Mouse (Mus musculus) left cerebral cortex, postnatal 14 days (tissue): ENCODE data around the gene Sox2. TPM values are rescaled to one million over a fixed set of nuclear protein-coding genes. Genes with fewer than 3 reads are reported as not detected.

Source experiments
- DNase-seq, 2 experiments: peaks; one replicate each; pipeline ENCODE4 v3.0.0; 2021 to 2022; ENCODE audit warnings: low spot score in 2 of 2, mixed read lengths in 1 of 2
- intact Hi-C: fragments of 180-260 bp; cut with DNase I; formaldehyde crosslinking; loops from one replicate; pipeline ENCODE4 v1.15.1; 2025
- microRNA-seq, 2 experiments: library from miRNA; unstranded; fragments of <30 nt; microRNA quantifications; one replicate each; pipeline ENCODE4 v1.2.0; 2022
- total RNA-seq, 2 experiments: library from RNA; stranded (reverse); gene quantifications; 2 replicates each; pipeline ENCODE4 v1.2.3; 2021

Sox2 gene
- total RNA-seq, 2 experiments from 2014 or later, result 27.8 to 45.3 TPM

GRCm38 (mm10) chr3:34667881-34668817, 17.9 kb downstream of the Sox2 start:
- intact Hi-C loops, result no loop called here
- no peak for DNase-seq

- DNase-seq, result no peak
- intact Hi-C loops, result no loop called here
These were observed 20.9 kb downstream of the Sox2 start for GRCm38 (mm10) chr3:34671024-34671660.

- intact Hi-C loops, result no loop called here
These were observed 28.6 kb downstream of the Sox2 start for GRCm38 (mm10) chr3:34678840-34679239.

GRCm38 (mm10) chr3:34679439-34679838, 29.2 kb downstream of the Sox2 start:
- no peak for DNase-seq
- intact Hi-C loops, result no loop called here

More at GRCm38 (mm10) chr3:34678840-34679239, 28.6 kb downstream of the Sox2 start:
- DNase-seq, result no peak

- DNase-seq, result no peak
- intact Hi-C loops, result no loop called here
These were observed 29.7 kb downstream of the Sox2 start for GRCm38 (mm10) chr3:34679921-34680320.

- intact Hi-C loops, result no loop called here
- DNase-seq, result no peak
These were observed 37.9 kb downstream of the Sox2 start for GRCm38 (mm10) chr3:34688072-34688471.

GRCm38 (mm10) chr3:34691703-34692393, 41.6 kb downstream of the Sox2 start:
- intact Hi-C loops, result no loop called here
- peak; percentile 38 to 41 for DNase-seq

- no peak for DNase-seq
These were observed 42.2 kb downstream of the Sox2 start for GRCm38 (mm10) chr3:34692394-34692745.

More at GRCm38 (mm10) chr3:34692394-34692745, 42.2 kb downstream of the Sox2 start:
- intact Hi-C loops, result no loop called here

Small RNA genes lying within 50 kb of the gene (microRNA-seq; reads per million reads assigned to microRNA genes)
- gene Mir1897, result 0 reads per million in 2 experiments
